Comparison of ENCODE assay signal across 17 mouse cellular contexts in the genomic region with DNA sequence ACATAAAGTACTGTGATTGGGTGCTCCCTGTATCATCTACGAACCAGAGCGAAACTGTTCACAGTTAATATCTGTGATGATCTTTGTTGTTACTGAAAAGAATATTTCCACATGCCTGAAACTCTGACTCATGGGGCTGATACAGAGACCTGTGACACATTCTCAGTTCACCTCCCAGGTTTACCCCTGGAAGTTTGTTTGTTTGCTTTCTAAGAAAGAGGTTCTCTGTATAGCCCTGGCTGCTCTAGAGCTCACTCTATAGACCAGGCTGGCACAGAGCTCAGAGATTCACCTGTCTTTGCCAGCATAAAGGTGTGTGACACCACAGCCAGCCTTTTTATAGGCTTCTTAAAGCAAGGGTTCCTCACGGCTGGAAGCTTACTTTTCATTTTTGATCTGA.
"Had no signal": no experiment of that assay in that cellular context is flagged by ENCODE, and none has a peak within 500 bp of the region (broad histone marks: within the 10 kb centered on the region; RNA-seq: fewer than 3 reads in every experiment).

No protein-coding gene starts in this region.

- ATAC-seq: midbrain, embryonic 16.5 days had no signal

- DNase-seq: lung, adult 18-20 months; lung, embryonic 14.5 days; lung, postnatal 10 days; lung, postnatal 4 days; midbrain, embryonic 14.5 days; retina, postnatal 1 day; right cerebral cortex, adult 18-20 months; right cerebral cortex, postnatal 25 days; right cerebral cortex, postnatal 4 days; spleen, adult 18-20 months; thymus, adult 2 months; thymus, postnatal 25 days; thymus, postnatal 4 days had no signal

- H3K27me3 ChIP-seq: midbrain, embryonic 12.5 days; neural tube, embryonic 13.5 days; neural tube, embryonic 15.5 days had no signal
